Mouse (Mus musculus): ENCODE results near the gene Trpm2. TPM values are rescaled to one million over a fixed set of nuclear protein-coding genes. Genes with fewer than 3 reads are reported as not detected.
"Not testable (repeated sequence)": the region's sequence is repeated elsewhere in the genome, so short reads cannot be mapped to it uniquely, and the experiment has no call there.

Gene Trpm2
- 1.1 and 4.1 TPM in 2 replicates for total RNA-seq (2014; fragmentation: Nextera tagmentation)
- 0.35 and 0.55 TPM in 2 replicates for total RNA-seq (2017)
- 0.14 and 0.19 TPM in 2 replicates for polyA plus RNA-seq (2012)

- no peak within 1 kb of the TSS; the same call in 1 of the 2 replicates for H3K4me3 ChIP-seq (ENCODE audit: low read depth, low read length)
- DNase-seq (ENCODE audit: low spot score), result no peak
Observed at GRCm38 (mm10) chr10:77970481-77970880, at the start of gene Trpm2. Trpm2 (minus strand) TSS chr10:77970563.

GRCm38 (mm10) chr10:78019984-78020383 lies 49.6 kb upstream of the Trpm2 start:
- DNase-seq (ENCODE audit: low spot score); ATAC-seq (ENCODE audit: extremely low read depth, insufficient number of reproducible peaks, low FRiP score, poor library complexity, severe bottlenecking); H3K4me3 ChIP-seq (ENCODE audit: low read depth, low read length); H3K9me3 ChIP-seq (replicated peaks); H3K36me3 ChIP-seq (replicated peaks): not testable (repeated sequence)
- Histone ChIP-seq H3K27me3 (ENCODE audit: insufficient read depth, low read length) (peaks cover 24% of the 10 kb centered on the region), H3K4me1 (ENCODE audit: insufficient read depth, low read depth, low read length) (peaks cover 14% of the 10 kb centered on the region)

More at GRCm38 (mm10) chr10:77970481-77970880, at the start of gene Trpm2:
- no peak for TF ChIP-seq GATA1 (IDR thresholded peaks at IDR 0.05; ENCODE audit: borderline replicate concordance, low read length)
- no peak for TF ChIP-seq POLR2AphosphoS5 (IDR thresholded peaks at IDR 0.05; ENCODE audit: insufficient replicate concordance, low read depth, low read length)
- no peak for TF ChIP-seq GATA2 (IDR thresholded peaks at IDR 0.05; ENCODE audit: borderline replicate concordance, low read depth, low read length)
- no peak for TF ChIP-seq CTCF (IDR thresholded peaks at IDR 0.05; ENCODE audit: low read depth, low read length)
- TF ChIP-seq TAL1 (conservative IDR thresholded peaks at IDR 0.05; ENCODE audit: low read depth, low read length), result no peak
- H3K4me1 ChIP-seq (ENCODE audit: insufficient read depth, low read depth, low read length), result peaks cover 10% of the 10 kb centered on the region; the same call in 1 of the 2 replicates
- peaks cover 40% of the 10 kb centered on the region for H3K27me3 ChIP-seq (ENCODE audit: insufficient read depth, low read length)
- no peaks in the 10 kb centered on the region for H3K9me3 ChIP-seq (replicated peaks)
- no peaks in the 10 kb centered on the region for H3K36me3 ChIP-seq (replicated peaks)
- ATAC-seq (ENCODE audit: extremely low read depth, insufficient number of reproducible peaks, low FRiP score, poor library complexity, severe bottlenecking), result no peak

GRCm38 (mm10) chr10:78019291-78019690 lies 48.9 kb upstream of the Trpm2 start:
- ATAC-seq (ENCODE audit: extremely low read depth, insufficient number of reproducible peaks, low FRiP score, poor library complexity, severe bottlenecking) (no peak), DNase-seq (ENCODE audit: low spot score) (no peak)
- Histone ChIP-seq H3K4me3 (ENCODE audit: low read depth, low read length) (no peak overlapping the region), H3K4me1 (ENCODE audit: insufficient read depth, low read depth, low read length) (peaks cover 14% of the 10 kb centered on the region), H3K27me3 (ENCODE audit: insufficient read depth, low read length) (peaks cover 24% of the 10 kb centered on the region), H3K36me3 (replicated peaks) (no peaks in the 10 kb centered on the region), H3K9me3 (replicated peaks) (peaks cover 5% of the 10 kb centered on the region; the same call in 1 of the 2 replicates)
- no peak for TF ChIP-seq POLR2AphosphoS5 (IDR thresholded peaks at IDR 0.05; ENCODE audit: insufficient replicate concordance, low read depth, low read length)
- TF ChIP-seq TAL1 (conservative IDR thresholded peaks at IDR 0.05; ENCODE audit: low read depth, low read length), result no peak
- TF ChIP-seq GATA1 (IDR thresholded peaks at IDR 0.05; ENCODE audit: borderline replicate concordance, low read length), result no peak
- TF ChIP-seq CTCF (IDR thresholded peaks at IDR 0.05; ENCODE audit: low read depth, low read length), result no peak
- TF ChIP-seq GATA2 (IDR thresholded peaks at IDR 0.05; ENCODE audit: borderline replicate concordance, low read depth, low read length), result no peak

DNA sequence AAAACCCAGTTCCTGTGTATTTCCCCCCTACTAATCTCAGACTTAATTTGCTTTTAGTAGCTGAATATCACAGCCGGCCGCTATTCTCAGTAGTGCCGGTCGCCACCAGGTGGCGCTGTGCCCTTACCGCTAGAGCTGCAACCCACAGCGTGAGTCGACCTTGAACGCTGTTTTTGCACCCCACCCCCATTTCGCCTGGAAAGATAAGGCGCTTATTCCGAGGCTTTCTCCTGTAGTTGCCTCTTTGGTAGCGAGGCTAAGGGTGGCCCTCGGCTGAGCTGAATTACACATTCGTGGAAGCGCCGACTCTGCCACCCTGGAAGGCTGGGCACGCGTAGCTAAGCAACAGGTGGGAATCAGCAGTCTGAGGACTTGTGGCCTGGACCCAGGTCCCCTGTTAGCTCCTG lies 48.4 kb upstream of the Trpm2 start:
- Histone ChIP-seq H3K27me3 (ENCODE audit: insufficient read depth, low read length) (peaks cover 24% of the 10 kb centered on the region), H3K4me3 (ENCODE audit: low read depth, low read length) (peak overlapping the region; percentile 57; the same call in 1 of the 2 replicates), H3K9me3 (replicated peaks) (peaks cover 5% of the 10 kb centered on the region; the same call in 1 of the 2 replicates), H3K4me1 (ENCODE audit: insufficient read depth, low read depth, low read length) (peaks cover 14% of the 10 kb centered on the region), H3K36me3 (replicated peaks) (no peaks in the 10 kb centered on the region)
- no peak for TF ChIP-seq GATA2 (IDR thresholded peaks at IDR 0.05; ENCODE audit: borderline replicate concordance, low read depth, low read length)
- peak; percentile 89 for TF ChIP-seq CTCF (IDR thresholded peaks at IDR 0.05; ENCODE audit: low read depth, low read length)
- no peak for TF ChIP-seq TAL1 (conservative IDR thresholded peaks at IDR 0.05; ENCODE audit: low read depth, low read length)
- TF ChIP-seq GATA1 (IDR thresholded peaks at IDR 0.05; ENCODE audit: borderline replicate concordance, low read length), result no peak
- TF ChIP-seq POLR2AphosphoS5 (IDR thresholded peaks at IDR 0.05; ENCODE audit: insufficient replicate concordance, low read depth, low read length), result no peak
- ATAC-seq (ENCODE audit: extremely low read depth, insufficient number of reproducible peaks, low FRiP score, poor library complexity, severe bottlenecking), result peak; percentile 40; the same call in 1 of the 2 replicates
- peak; percentile 47 for DNase-seq (ENCODE audit: low spot score)

GRCm38 (mm10) chr10:78016366-78016765 lies 46.0 kb upstream of the Trpm2 start:
- no peak for ATAC-seq (ENCODE audit: extremely low read depth, insufficient number of reproducible peaks, low FRiP score, poor library complexity, severe bottlenecking)
- no peak for DNase-seq (ENCODE audit: low spot score)
- peaks cover 5% of the 10 kb centered on the region; the same call in 1 of the 2 replicates for H3K9me3 ChIP-seq (replicated peaks)
- H3K4me3 ChIP-seq (ENCODE audit: low read depth, low read length), result no peak overlapping the region
- H3K4me1 ChIP-seq (ENCODE audit: insufficient read depth, low read depth, low read length), result peaks cover 21% of the 10 kb centered on the region
- H3K36me3 ChIP-seq (replicated peaks), result no peaks in the 10 kb centered on the region
- H3K27me3 ChIP-seq (ENCODE audit: insufficient read depth, low read length), result peaks cover 24% of the 10 kb centered on the region
- TF ChIP-seq TAL1 (conservative IDR thresholded peaks at IDR 0.05; ENCODE audit: low read depth, low read length) (no peak), GATA2 (IDR thresholded peaks at IDR 0.05; ENCODE audit: borderline replicate concordance, low read depth, low read length) (no peak), CTCF (IDR thresholded peaks at IDR 0.05; ENCODE audit: low read depth, low read length) (no peak), POLR2AphosphoS5 (IDR thresholded peaks at IDR 0.05; ENCODE audit: insufficient replicate concordance, low read depth, low read length) (no peak), GATA1 (IDR thresholded peaks at IDR 0.05; ENCODE audit: borderline replicate concordance, low read length) (no peak)

DNA sequence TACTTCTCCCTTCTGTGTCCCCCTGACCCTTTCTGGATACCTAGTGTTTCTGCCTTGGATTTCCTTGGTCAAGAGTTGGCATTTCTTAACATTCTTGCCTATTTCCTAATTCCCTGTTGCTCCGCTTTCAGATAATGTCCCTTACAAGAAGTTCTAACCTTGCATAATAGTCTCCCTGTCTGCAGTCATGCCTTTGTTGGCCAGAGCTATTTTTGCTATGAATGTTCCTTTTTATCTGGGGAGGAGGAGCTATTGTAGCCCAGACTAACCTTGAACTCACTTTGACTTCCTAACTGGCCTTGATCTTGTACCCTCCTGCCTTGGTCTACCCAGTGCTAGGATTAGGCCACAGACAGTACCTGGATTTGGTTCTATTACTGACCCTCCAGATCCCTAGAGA lies 45.1 kb upstream of the Trpm2 start:
- Histone ChIP-seq H3K4me1 (ENCODE audit: insufficient read depth, low read depth, low read length) (peaks cover 26% of the 10 kb centered on the region), H3K36me3 (replicated peaks) (no peaks in the 10 kb centered on the region), H3K9me3 (replicated peaks) (peaks cover 5% of the 10 kb centered on the region; the same call in 1 of the 2 replicates), H3K27me3 (ENCODE audit: insufficient read depth, low read length) (peaks cover 24% of the 10 kb centered on the region), H3K4me3 (ENCODE audit: low read depth, low read length) (no peak overlapping the region)
- no peak for TF ChIP-seq GATA2 (IDR thresholded peaks at IDR 0.05; ENCODE audit: borderline replicate concordance, low read depth, low read length)
- TF ChIP-seq POLR2AphosphoS5 (IDR thresholded peaks at IDR 0.05; ENCODE audit: insufficient replicate concordance, low read depth, low read length), result no peak
- no peak for TF ChIP-seq TAL1 (conservative IDR thresholded peaks at IDR 0.05; ENCODE audit: low read depth, low read length)
- TF ChIP-seq CTCF (IDR thresholded peaks at IDR 0.05; ENCODE audit: low read depth, low read length), result no peak
- TF ChIP-seq GATA1 (IDR thresholded peaks at IDR 0.05; ENCODE audit: borderline replicate concordance, low read length), result no peak
- DNase-seq (ENCODE audit: low spot score), result no peak
- no peak for ATAC-seq (ENCODE audit: extremely low read depth, insufficient number of reproducible peaks, low FRiP score, poor library complexity, severe bottlenecking)
